Mouse (Mus musculus): ENCODE data around the gene Rassf2. TPM values are rescaled to one million over a fixed set of nuclear protein-coding genes. Genes with fewer than 3 reads are reported as not detected.

Gene Rassf2
- polyA plus RNA-seq, 1 experiment from 2014 or later: 23.0 TPM

DNA sequence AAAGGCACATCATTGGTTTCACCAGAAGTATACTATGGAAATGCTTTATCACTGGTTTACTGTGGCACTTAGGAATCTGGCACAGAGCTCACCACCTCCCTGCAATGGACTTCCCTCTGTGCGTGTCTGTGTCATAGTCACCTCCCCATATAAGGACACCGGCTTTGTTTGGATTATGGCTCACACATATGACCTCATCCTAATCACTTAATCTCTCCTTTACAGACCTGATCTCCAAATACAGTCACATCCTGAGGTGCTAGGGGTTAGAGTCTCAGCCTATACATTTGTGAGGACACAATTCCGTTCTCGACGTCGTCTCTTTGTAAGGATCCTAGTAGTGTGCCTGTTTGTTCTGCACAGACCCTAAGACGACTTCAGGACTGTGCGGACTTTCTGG is 84.8 kb downstream of the Rassf2 start:
- DNase-seq (ENCODE audit: low spot score) (no peak), ATAC-seq (ENCODE audit: low read depth) (no peak)
- Histone ChIP-seq H3K4me1 (ENCODE audit: control insufficient read depth, insufficient read depth, low read length) (no peaks in the 10 kb centered on the region), H3K9me3 (ENCODE audit: control insufficient read depth, low read length) (no peaks in the 10 kb centered on the region), H3K9ac (ENCODE audit: low read depth, low read length) (no peak overlapping the region), H3K36me3 (ENCODE audit: control insufficient read depth, insufficient read depth, low read length) (no peaks in the 10 kb centered on the region), H3K27me3 (replicated peaks; ENCODE audit: control insufficient read depth, insufficient read depth, low read length) (no peaks in the 10 kb centered on the region), H3K4me2 (ENCODE audit: low read depth, low read length) (no peak overlapping the region), H3K27ac (replicated peaks; ENCODE audit: low read depth, low read length) (no peak overlapping the region), H3K4me3 (ENCODE audit: low read depth, low read length) (no peak overlapping the region)
- 81% methylated on average over 8 of the region's 8 CpGs for WGBS

- no peaks in the 10 kb centered on the region for H3K27me3 ChIP-seq (replicated peaks; ENCODE audit: control insufficient read depth, insufficient read depth, low read length)
- no peak overlapping the region for H3K4me3 ChIP-seq (ENCODE audit: low read depth, low read length)
- H3K36me3 ChIP-seq (ENCODE audit: control insufficient read depth, insufficient read depth, low read length): no peaks in the 10 kb centered on the region
- no peak overlapping the region for H3K27ac ChIP-seq (replicated peaks; ENCODE audit: low read depth, low read length)
- DNase-seq (ENCODE audit: low spot score): no peak
- no peak for ATAC-seq (ENCODE audit: low read depth)
- no peak overlapping the region for H3K9ac ChIP-seq (ENCODE audit: low read depth, low read length)
- WGBS: 0% methylated on average over 1 of the region's 1 CpGs
- no peaks in the 10 kb centered on the region for H3K9me3 ChIP-seq (ENCODE audit: control insufficient read depth, low read length)
- no peak overlapping the region for H3K4me2 ChIP-seq (ENCODE audit: low read depth, low read length)
- H3K4me1 ChIP-seq (ENCODE audit: control insufficient read depth, insufficient read depth, low read length): no peaks in the 10 kb centered on the region
Measured at GRCm38 (mm10) chr2:131944370-131944769, 85.7 kb downstream of the Rassf2 start.

GRCm38 (mm10) chr2:131941501-131941900 is 88.6 kb downstream of the Rassf2 start:
- H3K9me3 ChIP-seq (ENCODE audit: control insufficient read depth, low read length): no peaks in the 10 kb centered on the region
- no peak overlapping the region for H3K4me3 ChIP-seq (ENCODE audit: low read depth, low read length)
- no peaks in the 10 kb centered on the region for H3K27me3 ChIP-seq (replicated peaks; ENCODE audit: control insufficient read depth, insufficient read depth, low read length)
- ATAC-seq (ENCODE audit: low read depth) (no peak), DNase-seq (ENCODE audit: low spot score) (no peak)
- H3K36me3 ChIP-seq (ENCODE audit: control insufficient read depth, insufficient read depth, low read length): peaks cover 11% of the 10 kb centered on the region; the same call in 1 of the 2 replicates
- WGBS: 76% methylated on average over 6 of the region's 6 CpGs
- H3K4me1 ChIP-seq (ENCODE audit: control insufficient read depth, insufficient read depth, low read length): no peaks in the 10 kb centered on the region
- H3K9ac ChIP-seq (ENCODE audit: low read depth, low read length): no peak overlapping the region
- no peak overlapping the region for H3K4me2 ChIP-seq (ENCODE audit: low read depth, low read length)
- H3K27ac ChIP-seq (replicated peaks; ENCODE audit: low read depth, low read length): no peak overlapping the region

GRCm38 (mm10) chr2:131940506-131940905 is 89.6 kb downstream of the Rassf2 start:
- Histone ChIP-seq H3K9ac (ENCODE audit: low read depth, low read length) (no peak overlapping the region), H3K4me1 (ENCODE audit: control insufficient read depth, insufficient read depth, low read length) (no peaks in the 10 kb centered on the region), H3K9me3 (ENCODE audit: control insufficient read depth, low read length) (no peaks in the 10 kb centered on the region), H3K36me3 (ENCODE audit: control insufficient read depth, insufficient read depth, low read length) (peaks cover 13% of the 10 kb centered on the region; the same call in 1 of the 2 replicates), H3K4me2 (ENCODE audit: low read depth, low read length) (no peak overlapping the region), H3K4me3 (ENCODE audit: low read depth, low read length) (no peak overlapping the region), H3K27ac (replicated peaks; ENCODE audit: low read depth, low read length) (no peak overlapping the region), H3K27me3 (replicated peaks; ENCODE audit: control insufficient read depth, insufficient read depth, low read length) (no peaks in the 10 kb centered on the region)
- ATAC-seq (ENCODE audit: low read depth) (no peak), DNase-seq (ENCODE audit: low spot score) (no peak)
- 69% methylated on average over 3 of the region's 3 CpGs for WGBS

Other genes starting within 250 kb of the Rassf2 start
- not detected in 2 replicates for gene Erv3, start 170.5 kb downstream of the Rassf2 start, polyA plus RNA-seq (2014; fragmentation: Nextera tagmentation; extraction: Ambion mirVana)
- 47.3 and 50.3 TPM in 2 replicates for gene Prnp, start 120.3 kb downstream of the Rassf2 start, polyA plus RNA-seq (2014; fragmentation: Nextera tagmentation; extraction: Ambion mirVana)
- not detected in 2 replicates for gene Prn, start 120.3 kb downstream of the Rassf2 start, polyA plus RNA-seq (2014; fragmentation: Nextera tagmentation; extraction: Ambion mirVana)
- 46.9 and 47.6 TPM in 2 replicates for gene Prnd, start 79.4 kb downstream of the Rassf2 start, polyA plus RNA-seq (2014; fragmentation: Nextera tagmentation; extraction: Ambion mirVana)
- gene Slc23a2, start 114.8 kb upstream of the Rassf2 start, polyA plus RNA-seq (2014; fragmentation: Nextera tagmentation; extraction: Ambion mirVana): 18.3 and 18.5 TPM in 2 replicates
- 50.9 and 53.7 TPM in 2 replicates for gene Tmem230, start 217.5 kb upstream of the Rassf2 start, polyA plus RNA-seq (2014; fragmentation: Nextera tagmentation; extraction: Ambion mirVana)
- 222 and 238 TPM in 2 replicates for gene Pcna, start 223.1 kb upstream of the Rassf2 start, polyA plus RNA-seq (2014; fragmentation: Nextera tagmentation; extraction: Ambion mirVana)
- 19.1 and 22.5 TPM in 2 replicates for gene Cds2, start 232.9 kb upstream of the Rassf2 start, polyA plus RNA-seq (2014; fragmentation: Nextera tagmentation; extraction: Ambion mirVana)

Data from embryonic facial prominence, embryonic 14.5 days (tissue).